Mouse (Mus musculus) erythroblast, adult 5-6 weeks (primary cell): ENCODE results near the gene Gsk3a. TPM values are rescaled to one million over a fixed set of nuclear protein-coding genes. Genes with fewer than 3 reads are reported as not detected.

Experiments used
- ATAC-seq: replicated peaks from 2 replicates; pipeline ENCODE4 v1.8.0; 2016; ENCODE audit warnings: moderate number of reproducible peaks, mild to moderate bottlenecking, moderate TSS enrichment, inconsistent platforms; ENCODE audit not compliant: poor library complexity, low FRiP score, severe bottlenecking
- total RNA-seq, 2 experiments: library from RNA; stranded (forward) in 1 of 2; stranded (reverse) in 1 of 2; fragments of 150-400 nt in 1 of 2; fragments of 200-764, 138-1000 nt in 1 of 2; gene quantifications; 2 replicates each; pipeline versions ENCODE4 v1.2.3 to v1.2.4; 2015 to 2017; ENCODE audit warnings: low replicate concordance in 2 of 2

The Gsk3a gene
- total RNA-seq, 2 experiments from 2014 or later, result 24.2 to 35.2 TPM

- ATAC-seq, result no peak
Measured at GRCm38 (mm10) chr7:25197384-25198018, 40.1 kb downstream of the Gsk3a start.

- ATAC-seq, result no peak
Measured at GRCm38 (mm10) chr7:25196107-25196506, 41.5 kb downstream of the Gsk3a start.

- ATAC-seq, result peak; percentile 88
Measured at GRCm38 (mm10) chr7:25195148-25195547, 42.5 kb downstream of the Gsk3a start.

- ATAC-seq, result no peak
Measured at GRCm38 (mm10) chr7:25192110-25192509, 45.5 kb downstream of the Gsk3a start.

- no peak for ATAC-seq
Measured at GRCm38 (mm10) chr7:25190806-25191205, 46.8 kb downstream of the Gsk3a start.

GRCm38 (mm10) chr7:25187662-25188650, 49.7 kb downstream of the Gsk3a start:
- peak; percentile 96 for ATAC-seq

GRCm38 (mm10) chr7:25184091-25184490, 53.6 kb downstream of the Gsk3a start:
- ATAC-seq, result no peak

GRCm38 (mm10) chr7:25181814-25182213, 55.8 kb downstream of the Gsk3a start:
- ATAC-seq, result no peak; the same call in 1 of the 2 replicates

- ATAC-seq, result peak; percentile 77
Measured at GRCm38 (mm10) chr7:25181331-25181790, 56.3 kb downstream of the Gsk3a start.

GRCm38 (mm10) chr7:25180512-25180911, 57.1 kb downstream of the Gsk3a start:
- ATAC-seq, result no peak

GRCm38 (mm10) chr7:25179606-25180161, 58.0 kb downstream of the Gsk3a start, which contains the start of gene Pou2f2:
Gene Pou2f2, minus strand, starts transcription at chr7:25179726.
- no peak for ATAC-seq

- no peak for ATAC-seq
Measured at GRCm38 (mm10) chr7:25178787-25179605, 58.7 kb downstream of the Gsk3a start.

- ATAC-seq, result no peak
Measured at GRCm38 (mm10) chr7:25178317-25178716, 59.3 kb downstream of the Gsk3a start.

Other genes with a start within 250 kb of the Gsk3a start
- gene Atp1a3, start 231.9 kb downstream of the Gsk3a start, total RNA-seq (2015; ENCODE audit: low replicate concordance), result 11.5 and 14.6 TPM in 2 replicates
- gene Atp1a3, start 231.9 kb downstream of the Gsk3a start, total RNA-seq (2017; ENCODE audit: low replicate concordance), result 3.8 and 4.9 TPM in 2 replicates
- gene Grik5, start 165.5 kb downstream of the Gsk3a start, total RNA-seq (2015; ENCODE audit: low replicate concordance), result 4.0 and 8.1 TPM in 2 replicates
- gene Grik5, start 165.5 kb downstream of the Gsk3a start, total RNA-seq (2017; ENCODE audit: low replicate concordance), result 6.6 and 14.4 TPM in 2 replicates
- gene Zfp574, start 165.3 kb downstream of the Gsk3a start, total RNA-seq (2015; ENCODE audit: low replicate concordance), result 1.9 and 2.7 TPM in 2 replicates
- 2.0 and 2.1 TPM in 2 replicates for gene Zfp574, start 165.3 kb downstream of the Gsk3a start, total RNA-seq (2017; ENCODE audit: low replicate concordance)
- gene Pou2f2, start 58.1 kb downstream of the Gsk3a start, total RNA-seq (2015; ENCODE audit: low replicate concordance), result 3.1 and 4.8 TPM in 2 replicates
- gene Pou2f2, start 58.1 kb downstream of the Gsk3a start, total RNA-seq (2017; ENCODE audit: low replicate concordance), result 0.56 and 1.2 TPM in 2 replicates
- 53.8 and 59.1 TPM in 2 replicates for gene Dedd2, start 17.2 kb downstream of the Gsk3a start, total RNA-seq (2015; ENCODE audit: low replicate concordance)
- gene Dedd2, start 17.2 kb downstream of the Gsk3a start, total RNA-seq (2017; ENCODE audit: low replicate concordance), result 164 and 194 TPM in 2 replicates
- 25.4 and 27.4 TPM in 2 replicates for gene Zfp526, start 16.4 kb downstream of the Gsk3a start, total RNA-seq (2015; ENCODE audit: low replicate concordance)
- 33.7 and 37.7 TPM in 2 replicates for gene Zfp526, start 16.4 kb downstream of the Gsk3a start, total RNA-seq (2017; ENCODE audit: low replicate concordance)
- gene Erf, start 12.9 kb upstream of the Gsk3a start, total RNA-seq (2015; ENCODE audit: low replicate concordance), result 3.3 and 3.6 TPM in 2 replicates
- 2.4 and 2.6 TPM in 2 replicates for gene Erf, start 12.9 kb upstream of the Gsk3a start, total RNA-seq (2017; ENCODE audit: low replicate concordance)
- gene Cic, start 29.9 kb upstream of the Gsk3a start, total RNA-seq (2015; ENCODE audit: low replicate concordance), result 60.2 and 77.4 TPM in 2 replicates
- gene Cic, start 29.9 kb upstream of the Gsk3a start, total RNA-seq (2017; ENCODE audit: low replicate concordance), result 15.3 and 26.6 TPM in 2 replicates
- 1.9 and 2.9 TPM in 2 replicates for gene Pafah1b3, start 60.1 kb upstream of the Gsk3a start, total RNA-seq (2015; ENCODE audit: low replicate concordance)
- gene Pafah1b3, start 60.1 kb upstream of the Gsk3a start, total RNA-seq (2017; ENCODE audit: low replicate concordance), result 0.98 TPM in 1 of 2 replicates, not detected in the other
- gene Prr19, start 63.6 kb upstream of the Gsk3a start, total RNA-seq (2015; ENCODE audit: low replicate concordance), result not detected in 2 replicates
- not detected in 2 replicates for gene Prr19, start 63.6 kb upstream of the Gsk3a start, total RNA-seq (2017; ENCODE audit: low replicate concordance)
- not detected in 2 replicates for gene Tmem145, start 68.3 kb upstream of the Gsk3a start, total RNA-seq (2015; ENCODE audit: low replicate concordance)
- gene Tmem145, start 68.3 kb upstream of the Gsk3a start, total RNA-seq (2017; ENCODE audit: low replicate concordance), result not detected in 2 replicates
- 0.19 and 0.42 TPM in 2 replicates for gene Megf8, start 79.3 kb upstream of the Gsk3a start, total RNA-seq (2015; ENCODE audit: low replicate concordance)
- gene Megf8, start 79.3 kb upstream of the Gsk3a start, total RNA-seq (2017; ENCODE audit: low replicate concordance), result 0.14 TPM in 1 of 2 replicates, not detected in the other
- not detected in 2 replicates for gene Cnfn, start 131.9 kb upstream of the Gsk3a start, total RNA-seq (2015; ENCODE audit: low replicate concordance)
- not detected in 2 replicates for gene Cnfn, start 131.9 kb upstream of the Gsk3a start, total RNA-seq (2017; ENCODE audit: low replicate concordance)
- gene Lipe, start 160.9 kb upstream of the Gsk3a start, total RNA-seq (2015; ENCODE audit: low replicate concordance), result 2.5 and 11.3 TPM in 2 replicates
- gene Lipe, start 160.9 kb upstream of the Gsk3a start, total RNA-seq (2017; ENCODE audit: low replicate concordance), result 4.5 and 6.7 TPM in 2 replicates
- not detected in 2 replicates for gene Cxcl17, start 175.0 kb upstream of the Gsk3a start, total RNA-seq (2015; ENCODE audit: low replicate concordance)
- gene Cxcl17, start 175.0 kb upstream of the Gsk3a start, total RNA-seq (2017; ENCODE audit: low replicate concordance), result not detected in 2 replicates
- 72.6 and 100 TPM in 2 replicates for gene Ceacam1, start 239.8 kb upstream of the Gsk3a start, total RNA-seq (2015; ENCODE audit: low replicate concordance)
- gene Ceacam1, start 239.8 kb upstream of the Gsk3a start, total RNA-seq (2017; ENCODE audit: low replicate concordance), result 14.9 and 27.1 TPM in 2 replicates